Mouse (Mus musculus) limb, embryonic 14.5 days (tissue): ENCODE data around the gene Mfn1. TPM values are rescaled to one million over a fixed set of nuclear protein-coding genes. Genes with fewer than 3 reads are reported as not detected.

ENCODE experiments used
- ATAC-seq: fragments of 200-750 bp; cut with Nextera tagmentation; 2 replicates; pipeline ENCODE4 v1.8.0; 2017; ENCODE audit warnings: low read depth, moderate number of reproducible peaks, moderate TSS enrichment; ENCODE audit not compliant: low FRiP score
- DNase-seq: peaks from one replicate; pipeline ENCODE4 v3.0.0-alpha.2; 2015; ENCODE audit warnings: low spot score
- H3K27ac ChIP-seq: fragments of 300-500 bp; sonication (generic); replicated peaks from 2 replicates; pipeline ENCODE4 v1.5.1; 2014; ENCODE audit warnings: low read depth, mild to moderate bottlenecking, low read length, moderate library complexity, mixed read lengths
- H3K27me3 ChIP-seq: fragments of 300-500 bp; sonication (generic); 2 replicates; pipeline ENCODE4 v1.6.1; 2014; ENCODE audit warnings: low read length, mixed read lengths; ENCODE audit not compliant: control insufficient read depth, insufficient read depth
- H3K36me3 ChIP-seq: fragments of 300-500 bp; sonication (generic); 2 replicates; pipeline ENCODE4 v1.6.1; 2014; ENCODE audit warnings: mild to moderate bottlenecking, low read length, moderate library complexity, mixed read lengths; ENCODE audit not compliant: control insufficient read depth, insufficient read depth
- H3K4me1 ChIP-seq: fragments of 300-500 bp; sonication (generic); 2 replicates; pipeline ENCODE4 v1.6.1; 2014; ENCODE audit warnings: antibody characterized with exemption, low read length, mixed read lengths; ENCODE audit not compliant: control insufficient read depth, insufficient read depth
- H3K4me2 ChIP-seq: fragments of 300-500 bp; sonication (generic); replicated peaks from 2 replicates; pipeline ENCODE4 v1.6.1; 2014; ENCODE audit warnings: low read depth, mild to moderate bottlenecking, low read length, moderate library complexity; ENCODE audit not compliant: severe bottlenecking
- H3K4me3 ChIP-seq: fragments of 300-500 bp; sonication (generic); replicated peaks from 2 replicates; pipeline ENCODE4 v1.5.1; 2014; ENCODE audit warnings: low read length
- H3K9ac ChIP-seq: fragments of 300-500 bp; sonication (generic); 2 replicates; pipeline ENCODE4 v1.6.1; 2014; ENCODE audit warnings: mild to moderate bottlenecking, low read depth, low read length, moderate library complexity; ENCODE audit not compliant: severe bottlenecking
- H3K9me3 ChIP-seq: fragments of 300-500 bp; sonication (generic); 2 replicates; pipeline ENCODE4 v1.6.1; 2016; ENCODE audit warnings: low read length; ENCODE audit not compliant: control insufficient read depth
- POLR2A ChIP-seq: fragments of 200-500 bp; IDR thresholded peaks from 2 replicates; pipeline ENCODE4 v1.8.0; 2012; ENCODE audit warnings: inconsistent platforms, mild to moderate bottlenecking, moderate library complexity, borderline replicate concordance; ENCODE audit not compliant: insufficient read depth, insufficient read length; ENCODE audit errors: extremely low read depth
- WGBS: fragments of 180-500 bp; shearing (Covaris S2); extraction: QIAGEN DNeasy Blood & Tissue Kit; methylation state at CpG from one replicate; pipeline ENCODE4 v1.1.7; 2014; 5-methylcytosine and 5-hydroxymethylcytosine counted together
- polyA plus RNA-seq, 2 experiments: library from polyadenylated mRNA; depleted of rRNA in 1 of 2; stranded (reverse) in 1 of 2; unstranded in 1 of 2; fragments of >200 nt; fragmentation: Nextera tagmentation in 1 of 2; extraction: Ambion mirVana in 1 of 2; gene quantifications; 2 replicates each; pipeline versions ENCODE4 v1.2.1 to v1.2.3; 2012 to 2014

The Mfn1 gene
- polyA plus RNA-seq, 2 experiments: 22.9 to 31.5 TPM

- Histone ChIP-seq H3K36me3 (peaks cover 55% of the 10 kb centered on the region), H3K4me2 (no peak overlapping the region), H3K27me3 (no peaks in the 10 kb centered on the region), H3K9ac (no peak overlapping the region), H3K4me1 (no peaks in the 10 kb centered on the region), H3K4me3 (no peak overlapping the region), H3K27ac (no peak overlapping the region), H3K9me3 (no peaks in the 10 kb centered on the region)
- WGBS: 76% methylated on average over 1 of the region's 1 CpGs
- no peak for TF ChIP-seq POLR2A
- no peak for ATAC-seq
- no peak for DNase-seq
Observed at GRCm38 (mm10) chr3:32535692-32536091, 6.4 kb downstream of the Mfn1 start.

- Histone ChIP-seq H3K27ac (no peak overlapping the region), H3K9me3 (no peaks in the 10 kb centered on the region), H3K4me3 (no peak overlapping the region), H3K27me3 (no peaks in the 10 kb centered on the region), H3K9ac (no peak overlapping the region), H3K4me1 (no peaks in the 10 kb centered on the region), H3K36me3 (peaks cover 58% of the 10 kb centered on the region), H3K4me2 (no peak overlapping the region)
- ATAC-seq (no peak), DNase-seq (no peak)
- 90% methylated on average over 1 of the region's 1 CpGs for WGBS
- no peak for TF ChIP-seq POLR2A
Observed at GRCm38 (mm10) chr3:32537556-32537955, 8.3 kb downstream of the Mfn1 start.

DNA sequence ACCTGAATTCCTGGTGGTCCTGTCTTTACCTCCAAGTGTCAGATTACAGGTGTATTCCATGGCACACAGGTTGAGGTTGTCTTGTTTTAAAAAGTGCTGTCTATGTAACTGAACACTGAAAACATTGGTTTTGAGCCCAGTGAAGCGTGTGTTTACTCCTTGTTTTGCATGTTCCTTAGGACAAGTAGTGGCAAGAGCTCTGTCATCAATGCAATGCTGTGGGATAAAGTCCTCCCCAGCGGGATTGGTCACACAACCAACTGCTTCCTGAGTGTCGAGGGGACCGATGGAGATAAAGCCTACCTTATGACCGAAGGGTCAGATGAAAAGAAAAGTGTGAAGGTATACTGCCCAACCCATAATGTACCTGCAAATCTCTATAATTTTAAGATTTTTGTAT, 8.8 kb downstream of the Mfn1 start:
- H3K27ac ChIP-seq: no peak overlapping the region
- H3K27me3 ChIP-seq: no peaks in the 10 kb centered on the region
- no peak for DNase-seq
- no peak for ATAC-seq
- no peaks in the 10 kb centered on the region for H3K9me3 ChIP-seq
- no peak overlapping the region for H3K9ac ChIP-seq
- no peak overlapping the region for H3K4me3 ChIP-seq
- peaks cover 59% of the 10 kb centered on the region for H3K36me3 ChIP-seq
- no peaks in the 10 kb centered on the region for H3K4me1 ChIP-seq
- 94% methylated on average over 5 of the region's 5 CpGs for WGBS
- no peak for TF ChIP-seq POLR2A
- H3K4me2 ChIP-seq: no peak overlapping the region

GRCm38 (mm10) chr3:32553061-32553460, 23.8 kb downstream of the Mfn1 start:
- H3K27ac ChIP-seq: no peak overlapping the region
- no peak for TF ChIP-seq POLR2A
- WGBS: 85% methylated on average over 1 of the region's 1 CpGs
- no peak for ATAC-seq
- no peaks in the 10 kb centered on the region for H3K4me1 ChIP-seq
- no peak for DNase-seq
- no peak overlapping the region for H3K9ac ChIP-seq
- no peak overlapping the region for H3K4me2 ChIP-seq
- H3K4me3 ChIP-seq: no peak overlapping the region
- H3K36me3 ChIP-seq: peaks cover 36% of the 10 kb centered on the region
- no peaks in the 10 kb centered on the region for H3K9me3 ChIP-seq
- no peaks in the 10 kb centered on the region for H3K27me3 ChIP-seq

DNA sequence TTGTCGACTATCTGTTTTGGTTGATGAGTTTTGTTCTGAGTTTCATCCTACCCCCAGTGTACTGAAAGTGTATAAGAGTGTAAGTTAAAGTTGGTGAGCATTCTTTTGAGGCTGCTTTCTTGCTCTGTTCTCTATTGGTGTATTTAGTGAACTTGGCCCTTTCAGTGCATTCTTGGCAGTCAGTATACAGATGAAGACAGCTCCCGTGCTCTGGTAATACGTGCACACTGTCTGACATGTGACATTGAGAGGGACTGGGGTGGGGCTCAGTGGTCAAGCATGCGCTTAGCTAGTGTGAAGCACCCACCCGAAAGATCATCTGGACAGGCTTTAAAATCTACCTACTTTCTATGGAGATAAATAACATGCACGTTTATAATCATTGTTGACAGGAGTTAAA, 34.1 kb downstream of the Mfn1 start:
- no peak overlapping the region for H3K27ac ChIP-seq
- no peak overlapping the region for H3K4me3 ChIP-seq
- no peaks in the 10 kb centered on the region for H3K4me1 ChIP-seq
- H3K36me3 ChIP-seq: peaks cover 63% of the 10 kb centered on the region
- ATAC-seq: no peak
- no peak for DNase-seq
- no peaks in the 10 kb centered on the region for H3K27me3 ChIP-seq
- H3K4me2 ChIP-seq: no peak overlapping the region
- no peak for TF ChIP-seq POLR2A
- H3K9ac ChIP-seq: no peak overlapping the region
- H3K9me3 ChIP-seq: no peaks in the 10 kb centered on the region
- WGBS: 93% methylated on average over 6 of the region's 6 CpGs

DNA sequence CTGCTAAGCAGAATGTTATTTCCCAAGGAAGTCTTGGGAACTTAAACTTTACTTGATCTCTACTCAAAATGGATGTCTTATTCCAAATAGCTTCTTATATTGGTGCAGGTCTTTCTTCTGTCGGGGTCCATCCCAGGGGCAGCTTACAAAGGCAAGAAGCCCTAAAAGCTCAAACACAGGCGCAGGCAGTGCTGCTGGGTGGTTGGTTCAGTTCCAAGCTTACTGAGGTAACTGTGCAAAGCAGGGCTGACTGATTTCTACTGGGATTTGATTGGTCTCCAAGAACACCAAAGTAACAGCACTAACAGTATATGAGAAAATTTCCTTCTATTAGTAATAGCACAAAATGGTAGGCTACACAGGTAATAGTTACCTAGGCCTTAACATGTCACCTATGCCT, 43.8 kb downstream of the Mfn1 start:
- no peak overlapping the region for H3K4me2 ChIP-seq
- no peak overlapping the region for H3K27ac ChIP-seq
- H3K4me3 ChIP-seq: no peak overlapping the region
- ATAC-seq: no peak
- no peak for DNase-seq
- no peaks in the 10 kb centered on the region for H3K27me3 ChIP-seq
- H3K36me3 ChIP-seq: peaks cover 79% of the 10 kb centered on the region
- no peak for TF ChIP-seq POLR2A
- no peak overlapping the region for H3K9ac ChIP-seq
- no peaks in the 10 kb centered on the region for H3K9me3 ChIP-seq
- no peaks in the 10 kb centered on the region for H3K4me1 ChIP-seq
- WGBS: 79% methylated on average over 2 of the region's 2 CpGs
